Mouse (Mus musculus) left cerebral cortex, postnatal 36 days (tissue): Measurements from ENCODE around the gene Plekhg3. TPM values are rescaled to one million over a fixed set of nuclear protein-coding genes. Genes with fewer than 3 reads are reported as not detected.

ENCODE experiments used
- DNase-seq, 2 experiments: peaks; one replicate each; pipeline ENCODE4 v3.0.0; 2021 to 2022; ENCODE audit warnings: low spot score in 2 of 2, mixed read lengths in 1 of 2
- intact Hi-C: fragments of 180-260 bp; cut with DNase I; formaldehyde crosslinking; loops from one replicate; pipeline ENCODE4 v1.15.1; 2025
- total RNA-seq, 2 experiments: library from RNA; stranded (reverse); gene quantifications; 2 replicates each; pipeline ENCODE4 v1.2.3; 2021

Gene Plekhg3
- total RNA-seq, 2 experiments from 2014 or later: 16.6 to 18.3 TPM

- intact Hi-C loops: no loop called here
- no peak for DNase-seq
Observed at GRCm38 (mm10) chr12:76518909-76519842, 11.5 kb upstream of the Plekhg3 start.

- intact Hi-C loops: no loop called here
- no peak for DNase-seq
Observed at GRCm38 (mm10) chr12:76523654-76524053, 7.0 kb upstream of the Plekhg3 start.

GRCm38 (mm10) chr12:76524915-76525314 lies 5.8 kb upstream of the Plekhg3 start:
- DNase-seq: no peak
- intact Hi-C loops: no loop called here

GRCm38 (mm10) chr12:76527245-76527881 lies 3.3 kb upstream of the Plekhg3 start:
- intact Hi-C loops: no loop called here

GRCm38 (mm10) chr12:76528766-76529165 lies 1.9 kb upstream of the Plekhg3 start:
- no peak for DNase-seq
- intact Hi-C loops: no loop called here

More at GRCm38 (mm10) chr12:76527245-76527881, 3.3 kb upstream of the Plekhg3 start:
- no peak for DNase-seq

- no peak for DNase-seq
- intact Hi-C loops: no loop called here
Observed at GRCm38 (mm10) chr12:76531986-76532925, 1.6 kb downstream of the Plekhg3 start.

- peak in 1 of 2 experiments; percentile 22 for DNase-seq
- intact Hi-C loops: no loop called here
Observed at GRCm38 (mm10) chr12:76532926-76533376, 2.3 kb downstream of the Plekhg3 start.

GRCm38 (mm10) chr12:76533377-76534222 lies 2.9 kb downstream of the Plekhg3 start:
- intact Hi-C loops: no loop called here
- DNase-seq: peak; percentile 33 to 35

GRCm38 (mm10) chr12:76534233-76534632 lies 3.5 kb downstream of the Plekhg3 start:
- no peak for DNase-seq
- intact Hi-C loops: no loop called here

- no peak for DNase-seq
- intact Hi-C loops: no loop called here
Observed at GRCm38 (mm10) chr12:76534641-76535283, 4.1 kb downstream of the Plekhg3 start.

GRCm38 (mm10) chr12:76535471-76535900 lies 4.8 kb downstream of the Plekhg3 start:
- intact Hi-C loops: no loop called here
- DNase-seq: no peak

GRCm38 (mm10) chr12:76536591-76537153 lies 6.0 kb downstream of the Plekhg3 start:
- intact Hi-C loops: no loop called here
- DNase-seq: no peak

GRCm38 (mm10) chr12:76537434-76537833 lies 6.7 kb downstream of the Plekhg3 start:
- no peak for DNase-seq
- intact Hi-C loops: no loop called here

GRCm38 (mm10) chr12:76540169-76540568 lies 9.5 kb downstream of the Plekhg3 start:
- intact Hi-C loops: no loop called here
- DNase-seq: no peak

- no peak for DNase-seq
- intact Hi-C loops: no loop called here
Observed at GRCm38 (mm10) chr12:76540701-76541221, 10.1 kb downstream of the Plekhg3 start.

GRCm38 (mm10) chr12:76541475-76541874 lies 10.8 kb downstream of the Plekhg3 start:
- intact Hi-C loops: no loop called here
- no peak for DNase-seq

- no peak for DNase-seq
- intact Hi-C loops: no loop called here
Observed at GRCm38 (mm10) chr12:76541879-76542278, 11.2 kb downstream of the Plekhg3 start.
